Mouse (Mus musculus): ENCODE measurements around the gene Rilpl1.
"Not testable (repeated sequence)": the region's sequence is repeated elsewhere in the genome, so short reads cannot be mapped to it uniquely, and the experiment has no call there.

Rilpl1 gene

GRCm38 (mm10) chr5:124530655-124531582, at the start of gene Rilpl1:
Gene Rilpl1, minus strand, starts transcription at chr5:124531391.
- in situ Hi-C loops (cut with MboI) = loop anchor here (10.0 kb wide), 1 partner anchor 46 kb away; the partner anchor contains the start of gene Snrnp35

- in situ Hi-C loops (cut with MboI) = no loop called here
Observed at GRCm38 (mm10) chr5:124578633-124579317, 47.6 kb upstream of the Rilpl1 start, which contains the start of the genes Eif2b1 and Gtf2h3. Gene Eif2b1, minus strand, starts transcription at chr5:124579131. Gene Gtf2h3, plus strand, starts transcription at chr5:124579140.

GRCm38 (mm10) chr5:124575467-124575866, 44.3 kb upstream of the Rilpl1 start:
- in situ Hi-C loops (cut with MboI) = no loop called here

DNA sequence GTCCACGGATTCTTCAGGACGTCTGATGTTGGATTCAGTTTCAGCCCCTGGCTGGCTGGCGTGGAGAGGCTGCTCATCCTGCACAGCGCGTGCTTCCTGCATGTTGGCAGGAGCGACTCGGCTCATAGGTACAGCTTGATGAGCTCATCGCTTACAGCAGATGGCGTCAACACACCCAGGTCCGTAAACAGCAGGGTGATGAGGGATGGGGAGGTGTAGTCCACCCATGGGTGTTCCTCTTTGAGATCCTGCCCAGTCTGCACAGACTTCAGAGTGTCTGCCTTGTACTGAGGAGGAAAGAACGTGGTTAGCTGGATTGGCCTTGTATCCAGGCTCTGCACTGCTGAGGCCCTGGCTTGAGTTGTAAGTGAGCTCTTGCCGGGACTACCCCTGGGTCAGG, 39.9 kb upstream of the Rilpl1 start:
- in situ Hi-C loops (cut with MboI) = no loop called here

DNA sequence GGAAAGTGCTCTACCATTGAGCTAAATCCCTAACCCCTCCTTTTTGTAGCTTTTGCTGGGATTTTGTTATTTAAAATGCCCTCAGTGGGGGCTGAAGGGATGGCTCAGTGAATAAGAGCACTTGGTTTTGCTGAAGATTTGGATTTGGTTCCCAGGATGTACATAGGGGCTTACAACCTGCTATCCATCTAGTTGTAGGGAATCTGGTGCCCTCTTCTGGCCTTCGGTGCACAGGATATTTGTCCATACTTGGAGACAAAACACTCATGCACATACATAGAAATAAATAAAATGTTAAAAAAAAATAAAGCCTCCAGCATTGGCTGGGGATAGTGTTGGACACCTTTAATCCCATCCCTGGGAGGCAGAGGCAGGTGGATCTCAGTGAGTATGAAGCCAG, 24.0 kb upstream of the Rilpl1 start:
- in situ Hi-C loops (cut with MboI) = no loop called here

- in situ Hi-C loops (cut with MboI) = no loop called here
Observed at GRCm38 (mm10) chr5:124553607-124554006, 22.4 kb upstream of the Rilpl1 start.

- in situ Hi-C loops (cut with MboI) = no loop called here
Observed at GRCm38 (mm10) chr5:124552558-124553307, 21.5 kb upstream of the Rilpl1 start, which contains the start of gene Ddx55. Gene Ddx55, plus strand, starts transcription at chr5:124552864.

DNA sequence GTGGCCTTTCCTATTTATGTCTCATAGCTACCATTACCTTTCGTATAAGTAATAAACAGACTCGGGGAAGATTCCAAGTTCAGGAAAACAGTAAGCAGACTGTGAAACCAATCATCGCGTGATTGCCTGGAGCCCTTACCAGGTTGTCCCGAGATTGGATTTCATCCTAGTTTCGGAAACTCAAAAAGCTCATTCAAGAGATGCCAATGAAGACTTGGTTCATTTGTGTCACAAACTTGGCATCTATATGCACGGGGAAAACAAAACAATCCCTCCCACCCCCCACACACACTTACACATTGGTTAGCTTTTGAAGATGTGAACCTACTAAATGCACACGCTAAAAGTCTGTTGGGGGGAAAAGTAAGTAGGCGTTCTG, 20.9 kb upstream of the Rilpl1 start:
- in situ Hi-C loops (cut with MboI) = no loop called here

GRCm38 (mm10) chr5:124551349-124552093, 20.3 kb upstream of the Rilpl1 start:
- in situ Hi-C loops (cut with MboI) = not testable (repeated sequence)

DNA sequence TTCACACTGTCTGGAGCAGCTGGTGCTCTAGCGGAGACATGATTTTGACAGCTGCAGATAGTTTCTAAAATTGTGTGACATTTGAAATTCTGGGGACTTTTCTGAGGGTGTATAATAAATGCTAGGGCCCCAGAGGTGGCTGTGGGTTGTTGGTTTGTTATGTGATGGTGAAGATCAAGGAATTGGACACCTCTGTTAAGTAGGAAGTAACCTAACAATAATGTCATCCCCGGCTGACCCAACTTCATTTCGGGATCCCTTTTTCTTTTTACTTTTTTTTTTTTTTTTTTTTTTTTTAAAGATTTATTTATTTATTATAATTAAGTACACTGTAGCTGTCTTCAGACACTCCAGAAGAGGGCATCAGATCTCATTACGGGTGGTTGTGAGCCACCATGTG, 19.5 kb upstream of the Rilpl1 start:
- in situ Hi-C loops (cut with MboI) = not testable (repeated sequence)

DNA sequence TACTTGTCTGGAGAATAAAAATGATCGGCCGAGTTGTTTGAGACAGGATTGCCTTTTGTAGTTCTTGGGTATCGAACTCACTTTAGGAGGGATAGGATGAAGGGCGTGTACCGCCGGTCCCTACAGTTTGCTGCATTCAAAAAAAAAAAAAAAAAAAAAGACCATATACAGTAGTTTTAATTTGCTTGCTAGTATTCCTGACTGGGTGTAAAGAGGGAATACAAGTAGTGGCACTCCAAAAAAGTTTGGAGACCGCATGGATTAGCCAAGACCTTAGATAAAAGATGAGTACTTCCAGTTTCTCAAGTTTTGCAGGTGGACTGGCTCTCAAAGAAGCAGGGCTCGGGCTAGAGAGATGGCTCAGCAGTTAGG, 10.4 kb upstream of the Rilpl1 start:
- in situ Hi-C loops (cut with MboI) = loop anchor here (5.0 kb wide), 1 partner anchor 114 kb away; the partner anchor contains the start of gene Sbno1

DNA sequence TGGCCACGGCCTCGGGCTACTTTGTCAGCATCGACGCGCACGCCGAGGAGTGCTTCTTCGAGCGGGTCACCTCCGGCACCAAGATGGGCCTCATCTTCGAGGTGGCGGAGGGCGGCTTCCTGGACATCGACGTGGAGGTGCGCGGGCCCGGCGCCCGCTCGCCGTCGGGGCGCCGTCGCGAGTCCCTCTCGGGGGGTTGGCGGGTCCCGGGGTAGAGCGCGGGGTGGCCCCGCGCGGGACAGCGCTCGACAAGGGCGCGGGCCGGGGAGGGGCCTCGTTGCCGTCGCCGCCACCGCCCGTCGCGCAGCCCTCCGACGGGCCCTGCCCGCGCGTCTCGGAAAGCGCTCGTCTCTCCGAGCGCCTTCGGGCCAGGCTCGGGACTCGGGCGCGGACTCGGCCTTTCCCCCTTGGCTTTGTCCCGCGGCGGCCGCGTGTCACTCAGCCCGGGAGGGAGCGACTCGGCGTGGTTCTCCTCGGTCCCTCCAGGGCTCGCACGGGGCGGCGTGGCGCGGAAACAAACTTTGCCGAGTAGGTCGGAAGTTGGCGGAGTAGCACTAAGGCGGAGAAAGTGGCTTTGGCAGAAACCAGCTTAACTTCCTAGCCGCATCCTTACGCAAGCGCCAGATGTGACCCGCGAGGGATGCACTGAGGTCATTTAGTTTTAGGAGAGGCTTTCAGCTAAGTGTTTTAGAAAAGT, 9.9 kb upstream of the Rilpl1 start:
- in situ Hi-C loops (cut with MboI) = loop anchor here (5.0 kb wide), 1 partner anchor 114 kb away; the partner anchor contains the start of gene Sbno1

GRCm38 (mm10) chr5:124540383-124540786, 9.2 kb upstream of the Rilpl1 start, which contains the start of gene Tmed2:
Gene Tmed2, plus strand, starts transcription at chr5:124540695.
- in situ Hi-C loops (cut with MboI) = loop anchor here (5.0 kb wide), 1 partner anchor 113 kb away; the partner anchor contains the start of gene Sbno1

GRCm38 (mm10) chr5:124539905-124540304, 8.7 kb upstream of the Rilpl1 start:
- in situ Hi-C loops (cut with MboI) = loop anchor here (5.0 to 10.0 kb wide), 2 partner anchors 55 to 113 kb away; partner anchors contain the start of genes Sbno1 and Snrnp35

GRCm38 (mm10) chr5:124538813-124539792, 7.9 kb upstream of the Rilpl1 start:
- in situ Hi-C loops (cut with MboI) = loop anchor here (10.0 kb wide), 1 partner anchor 54 kb away; the partner anchor contains the start of gene Snrnp35

DNA sequence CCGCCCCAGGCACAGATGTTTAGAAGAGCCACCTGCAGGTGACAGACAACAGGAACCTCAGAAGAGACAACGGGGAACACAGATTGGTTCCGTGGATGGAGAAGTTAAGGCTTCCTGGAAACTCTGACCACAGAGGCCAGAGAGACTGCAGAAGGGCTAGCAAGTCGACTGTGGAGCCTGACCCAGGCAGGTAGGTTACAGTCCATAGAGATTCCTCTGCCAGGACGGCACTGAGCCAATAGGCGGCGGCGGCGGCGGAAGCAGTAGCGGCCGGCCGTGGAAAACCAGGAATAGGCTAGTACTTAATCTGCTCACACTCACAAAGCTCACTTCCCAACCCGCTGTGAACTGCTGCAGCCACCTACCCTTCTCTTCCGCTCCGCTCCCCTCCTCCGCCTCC, 5.6 kb upstream of the Rilpl1 start:
- in situ Hi-C loops (cut with MboI) = loop anchor here (10.0 kb wide), 1 partner anchor 52 kb away; the partner anchor contains the start of gene Snrnp35

- in situ Hi-C loops (cut with MboI) = loop anchor here (10.0 kb wide), 1 partner anchor 50 kb away; the partner anchor contains the start of gene Snrnp35
Observed at GRCm38 (mm10) chr5:124535016-124535415, 3.8 kb upstream of the Rilpl1 start.

- in situ Hi-C loops (cut with MboI) = loop anchor here (10.0 kb wide), 1 partner anchor 48 kb away; the partner anchor contains the start of gene Snrnp35
Observed at GRCm38 (mm10) chr5:124532451-124532850, 1.3 kb upstream of the Rilpl1 start.

DNA sequence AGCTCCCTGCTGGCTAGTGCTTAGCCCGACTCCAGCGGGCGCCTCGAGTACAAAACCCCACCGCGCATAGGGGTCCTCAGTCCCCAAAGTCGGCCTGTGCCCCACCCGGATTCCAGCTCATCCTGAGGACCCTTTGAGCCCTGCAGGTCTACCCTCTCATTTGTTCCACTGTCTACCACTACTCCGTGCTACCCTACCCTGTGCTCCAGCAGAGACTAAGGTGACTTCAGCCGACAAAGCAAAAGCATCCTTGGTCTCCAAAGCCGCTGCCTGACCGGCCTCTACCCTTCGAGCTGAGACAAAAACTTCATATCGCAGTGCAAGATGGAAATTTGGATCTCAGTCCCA, 366 bp upstream of the Rilpl1 start:
- in situ Hi-C loops (cut with MboI) = loop anchor here (10.0 kb wide), 1 partner anchor 47 kb away; the partner anchor contains the start of gene Snrnp35

All from mature B cell (primary cell).